Mouse (Mus musculus) MEL (cell line): ENCODE results near the gene Vangl1. TPM values are rescaled to one million over a fixed set of nuclear protein-coding genes. Genes with fewer than 3 reads are reported as not detected.
A peak's percentile ranks its signal among the peaks of the same experiment; 100 is the strongest.

ENCODE experiments used
- DNase-seq: peaks from one replicate; pipeline ENCODE4 v3.0.0; 2011; ENCODE audit warnings: low read depth, low spot score
- H3K27ac ChIP-seq: 2 replicates; pipeline ENCODE4 v1.5.1; 2012; ENCODE audit warnings: low read depth, mild to moderate bottlenecking, control low read depth, low read length, moderate library complexity; ENCODE audit not compliant: control insufficient read depth
- H3K27me3 ChIP-seq, 2 experiments: fragments of 150-350 bp in 1 of 2; sonication (generic) in 1 of 2; 2 replicates each; pipeline ENCODE4 v1.6.1; 2012; ENCODE audit warnings: low read length in 2 of 2, mild to moderate bottlenecking in 2 of 2, improper control_type of control experiment in 1 of 2, moderate library complexity in 1 of 2; ENCODE audit not compliant: insufficient read depth in 2 of 2, control insufficient read depth in 1 of 2
- H3K36me3 ChIP-seq, 2 experiments: 2 replicates each; pipeline ENCODE4 v1.6.1; 2012 to 2014; ENCODE audit warnings: low read length in 2 of 2, improper control_type of control experiment in 1 of 2, inconsistent platforms in 1 of 2, mild to moderate bottlenecking in 1 of 2; ENCODE audit not compliant: insufficient read depth in 2 of 2, control insufficient read depth in 1 of 2
- H3K4me1 ChIP-seq, 2 experiments: fragments of 150-350 bp in 1 of 2; sonication (generic) in 1 of 2; 2 replicates each; pipeline ENCODE4 v1.6.1; 2012; ENCODE audit warnings: low read length in 2 of 2, improper control_type of control experiment in 1 of 2, mild to moderate bottlenecking in 1 of 2; ENCODE audit not compliant: insufficient read depth in 2 of 2, control insufficient read depth in 1 of 2
- H3K4me3 ChIP-seq, 2 experiments: fragments of 150-350 bp in 1 of 2; sonication (generic) in 1 of 2; 2 replicates each; pipeline ENCODE4 v1.5.1; 2012; ENCODE audit warnings: low read depth in 2 of 2, low read length in 2 of 2, mild to moderate bottlenecking in 2 of 2, moderate library complexity in 2 of 2, control low read depth in 1 of 2, improper control_type of control experiment in 1 of 2; ENCODE audit not compliant: control insufficient read depth in 1 of 2, insufficient read depth in 1 of 2
- H3K79me2 ChIP-seq: 2 replicates; pipeline ENCODE4 v1.6.1; 2012; ENCODE audit warnings: mild to moderate bottlenecking, low read length, moderate library complexity; ENCODE audit not compliant: control insufficient read depth, poor library complexity, insufficient read depth
- H3K9ac ChIP-seq: 2 replicates; pipeline ENCODE4 v1.6.1; 2012; ENCODE audit warnings: low read depth, mild to moderate bottlenecking, control low read depth, low read length, moderate library complexity; ENCODE audit not compliant: control insufficient read depth, poor library complexity, severe bottlenecking
- H3K9me3 ChIP-seq: fragments of 150-350 bp; sonication (generic); replicated peaks from 2 replicates; pipeline ENCODE4 v1.6.1; 2012; ENCODE audit warnings: mild to moderate bottlenecking, low read length, improper control_type of control experiment, moderate library complexity; ENCODE audit not compliant: insufficient read depth
- BHLHE40 ChIP-seq: IDR thresholded peaks from 2 replicates; pipeline ENCODE4 v1.6.1; 2012; ENCODE audit warnings: low read depth, mild to moderate bottlenecking, inconsistent platforms, low read length, improper control_type of control experiment, borderline replicate concordance
- CHD1 ChIP-seq: IDR thresholded peaks from 2 replicates; pipeline ENCODE4 v1.6.1; 2012; ENCODE audit warnings: low read depth, mild to moderate bottlenecking, inconsistent platforms, low read length, improper control_type of control experiment
- CHD2 ChIP-seq: IDR thresholded peaks from 2 replicates; pipeline ENCODE4 v1.6.1; 2011; ENCODE audit warnings: low read length, improper control_type of control experiment
- CTCF ChIP-seq, 3 experiments: IDR thresholded peaks in 2 of 3; conservative IDR thresholded peaks in 1 of 3; 2 replicates each; pipeline ENCODE4 v1.5.1; 2011 to 2012; ENCODE audit warnings: low read length in 3 of 3, low read depth in 2 of 3, mild to moderate bottlenecking in 2 of 3, improper control_type of control experiment in 1 of 3, inconsistent platforms in 1 of 3, mixed read lengths in 1 of 3, moderate library complexity in 1 of 3; ENCODE audit not compliant: control insufficient read depth in 1 of 3, insufficient read depth in 1 of 3, poor library complexity in 1 of 3, severe bottlenecking in 1 of 3
- E2F4 ChIP-seq: IDR thresholded peaks from 2 replicates; pipeline ENCODE4 v1.6.1; 2011; ENCODE audit warnings: low read depth, low read length, improper control_type of control experiment, borderline replicate concordance
- ELF1 ChIP-seq: IDR thresholded peaks from 2 replicates; pipeline ENCODE4 v1.6.1; 2014; ENCODE audit warnings: low read depth, mild to moderate bottlenecking, inconsistent platforms, low read length, improper control_type of control experiment, moderate library complexity
- EP300 ChIP-seq, 2 experiments: IDR thresholded peaks; 2 replicates each; pipeline ENCODE4 v1.6.1; 2011; ENCODE audit warnings: improper control_type of control experiment in 2 of 2, low read length in 2 of 2, low read depth in 1 of 2, mild to moderate bottlenecking in 1 of 2
- ETS1 ChIP-seq: IDR thresholded peaks from 2 replicates; pipeline ENCODE4 v1.6.1; 2012; ENCODE audit warnings: low read depth, mild to moderate bottlenecking, inconsistent platforms, low read length, improper control_type of control experiment, moderate library complexity
- GABPA ChIP-seq: IDR thresholded peaks from 2 replicates; pipeline ENCODE4 v1.6.1; 2012; ENCODE audit warnings: low read depth, mild to moderate bottlenecking, inconsistent platforms, low read length, improper control_type of control experiment, moderate library complexity
- GATA1 ChIP-seq: IDR thresholded peaks from 2 replicates; pipeline ENCODE4 v1.6.1; 2011; ENCODE audit warnings: low read depth, low read length, improper control_type of control experiment
- HCFC1 ChIP-seq: IDR thresholded peaks from 2 replicates; pipeline ENCODE4 v1.6.1; 2012; ENCODE audit warnings: low read depth, mild to moderate bottlenecking, inconsistent platforms, low read length, improper control_type of control experiment, moderate library complexity
- JUND ChIP-seq: IDR thresholded peaks from 2 replicates; pipeline ENCODE4 v1.6.1; 2011; ENCODE audit warnings: low read depth, mild to moderate bottlenecking, improper control_type of control experiment, low read length
- KAT2A ChIP-seq: conservative IDR thresholded peaks from 2 replicates; pipeline ENCODE4 v1.6.1; 2012; ENCODE audit warnings: low read depth, low read length, improper control_type of control experiment, inconsistent platforms
- MAFK ChIP-seq: IDR thresholded peaks from 2 replicates; pipeline ENCODE4 v1.6.1; 2011; ENCODE audit warnings: low read depth, mild to moderate bottlenecking, low read length, improper control_type of control experiment, borderline replicate concordance
- MAZ ChIP-seq: IDR thresholded peaks from 2 replicates; pipeline ENCODE4 v1.6.1; 2012; ENCODE audit warnings: low read depth, mild to moderate bottlenecking, inconsistent platforms, low read length, improper control_type of control experiment
- MXI1 ChIP-seq: IDR thresholded peaks from 2 replicates; pipeline ENCODE4 v1.6.1; 2011; ENCODE audit warnings: mild to moderate bottlenecking, low read depth, low read length, improper control_type of control experiment
- NELFE ChIP-seq: IDR thresholded peaks from 2 replicates; pipeline ENCODE4 v1.6.1; 2011; ENCODE audit warnings: low read depth, low read length, improper control_type of control experiment
- NRF1 ChIP-seq: IDR thresholded peaks from 2 replicates; pipeline ENCODE4 v1.6.1; 2014; ENCODE audit warnings: low read depth, mild to moderate bottlenecking, inconsistent platforms, low read length, improper control_type of control experiment, moderate library complexity; ENCODE audit not compliant: poor library complexity, insufficient read depth, severe bottlenecking
- POLR2A ChIP-seq, 2 experiments: IDR thresholded peaks; 2 replicates each; pipeline ENCODE4 v1.6.1; 2011 to 2012; ENCODE audit warnings: low read length in 2 of 2, mild to moderate bottlenecking in 2 of 2, control low read depth in 1 of 2, improper control_type of control experiment in 1 of 2, low read depth in 1 of 2, moderate library complexity in 1 of 2; ENCODE audit not compliant: control insufficient read depth in 1 of 2, insufficient read depth in 1 of 2, poor library complexity in 1 of 2
- POLR2AphosphoS5 ChIP-seq: IDR thresholded peaks from 2 replicates; pipeline ENCODE4 v1.6.1; 2012; ENCODE audit warnings: low read depth, borderline replicate concordance, mild to moderate bottlenecking, inconsistent platforms, low read length, moderate library complexity, mixed read lengths
- RCOR1 ChIP-seq: IDR thresholded peaks from 2 replicates; pipeline ENCODE4 v1.6.1; 2012; ENCODE audit warnings: low read depth, mild to moderate bottlenecking, inconsistent platforms, low read length, improper control_type of control experiment
- SMC3 ChIP-seq: IDR thresholded peaks from 2 replicates; pipeline ENCODE4 v1.6.1; 2011; ENCODE audit warnings: low read depth, low read length, improper control_type of control experiment
- TAL1 ChIP-seq: IDR thresholded peaks from 2 replicates; pipeline ENCODE4 v1.6.1; 2012; ENCODE audit warnings: mild to moderate bottlenecking, inconsistent platforms, low read length, moderate library complexity, mixed read lengths
- TCF12 ChIP-seq: IDR thresholded peaks from 2 replicates; pipeline ENCODE4 v1.6.1; 2014; ENCODE audit warnings: low read depth, mild to moderate bottlenecking, inconsistent platforms, low read length, improper control_type of control experiment, moderate library complexity
- UBTF ChIP-seq: IDR thresholded peaks from 2 replicates; pipeline ENCODE4 v1.6.1; 2012; ENCODE audit warnings: low read depth, mild to moderate bottlenecking, inconsistent platforms, low read length, improper control_type of control experiment, moderate library complexity, borderline replicate concordance; ENCODE audit not compliant: insufficient read depth
- USF2 ChIP-seq, 2 experiments: IDR thresholded peaks; 2 replicates each; pipeline ENCODE4 v1.6.1; 2011 to 2012; ENCODE audit warnings: improper control_type of control experiment in 2 of 2, low read length in 2 of 2, borderline replicate concordance in 1 of 2, inconsistent platforms in 1 of 2, low read depth in 1 of 2, mild to moderate bottlenecking in 1 of 2; ENCODE audit not compliant: insufficient read depth in 1 of 2
- ZKSCAN1 ChIP-seq: IDR thresholded peaks from 2 replicates; pipeline ENCODE4 v1.6.1; 2012; ENCODE audit warnings: low read depth, mild to moderate bottlenecking, inconsistent platforms, low read length, improper control_type of control experiment, moderate library complexity
- polyA plus RNA-seq, 2 experiments: library from polyadenylated mRNA; stranded (reverse) in 1 of 2; unstranded in 1 of 2; fragments of >175 nt in 1 of 2; fragments of >200 nt in 1 of 2; gene quantifications; 2 replicates each; pipeline versions ENCODE4 v1.2.1 to v1.2.4; 2012; ENCODE audit warnings: low replicate concordance in 2 of 2, low read depth in 1 of 2; ENCODE audit not compliant: insufficient read length in 2 of 2, insufficient read depth in 1 of 2, missing spikeins in 1 of 2
- total RNA-seq: library from RNA; depleted of rRNA; stranded (reverse); fragments of 300-350 nt; gene quantifications from 2 replicates; pipeline ENCODE4 v1.2.3, GENCODE M21; 2012

Gene Vangl1
- total and polyA plus RNA-seq, 3 experiments, result 6.5 to 15.1 TPM; not detected in 1

GRCm38 (mm10) chr3:102167555-102168210 lies 36.8 kb downstream of the Vangl1 start:
- Histone ChIP-seq H3K36me3 (peaks cover 0 to 33% of the 10 kb centered on the region in 2 experiments; a peak in 2 of 4 replicates), H3K27ac (peak overlapping the region; percentile 35; the same call in 1 of the 2 replicates), H3K4me3 (no peak overlapping the region), H3K27me3 (no peaks in the 10 kb centered on the region), H3K9ac (no peak overlapping the region), H3K9me3 (no peaks in the 10 kb centered on the region), H3K79me2 (peaks cover 2% of the 10 kb centered on the region; the same call in 1 of the 2 replicates), H3K4me1 (peaks cover 6 to 33% of the 10 kb centered on the region in 2 experiments)
- no peak for TF ChIP-seq USF2 (IDR thresholded peaks at IDR 0.05; ENCODE audit: borderline replicate concordance in 1 of 2, insufficient read depth in 1 of 2, low read depth in 1 of 2, low read length in 2 of 2)
- TF ChIP-seq TCF12, result 0 out of 2 replicates have a peak, but pooled peaks have one; percentile 13
- 0 out of 4 replicates have a peak, but pooled peaks of 1 of the 2 experiments have one; percentile 8 for TF ChIP-seq EP300 (IDR thresholded peaks at IDR 0.05; ENCODE audit: low read depth in 1 of 2, low read length in 2 of 2)
- TF ChIP-seq NRF1, result no peak
- no peak for TF ChIP-seq CTCF (IDR thresholded peaks at IDR 0.05 in 2 of 3, conservative IDR thresholded peaks at IDR 0.05 in 1 of 3; ENCODE audit: control insufficient read depth in 1 of 3, insufficient read depth in 1 of 3, low read depth in 2 of 3, low read length in 3 of 3, poor library complexity in 1 of 3, severe bottlenecking in 1 of 3)
- TF ChIP-seq CHD1, result no peak
- TF ChIP-seq HCFC1, result no peak
- no peak for TF ChIP-seq POLR2A (IDR thresholded peaks at IDR 0.05; ENCODE audit: control insufficient read depth in 1 of 2, insufficient read depth in 1 of 2, low read depth in 1 of 2, low read length in 2 of 2, poor library complexity in 1 of 2)
- peak; percentile 46 for TF ChIP-seq TAL1
- no peak for TF ChIP-seq ELF1
- TF ChIP-seq MXI1, result no peak
- peak; percentile 33; the same call in 1 of the 2 replicates for TF ChIP-seq GATA1
- TF ChIP-seq E2F4, result no peak
- no peak for TF ChIP-seq POLR2AphosphoS5
- no peak for TF ChIP-seq BHLHE40
- TF ChIP-seq RCOR1, result no peak
- TF ChIP-seq JUND, result no peak
- TF ChIP-seq NELFE, result no peak
- no peak for TF ChIP-seq UBTF
- peak; percentile 34 for DNase-seq

GRCm38 (mm10) chr3:102166794-102167193 lies 37.7 kb downstream of the Vangl1 start:
- H3K27me3 ChIP-seq, result no peaks in the 10 kb centered on the region
- no peak overlapping the region for H3K4me3 ChIP-seq
- no peaks in the 10 kb centered on the region for H3K9me3 ChIP-seq
- peaks cover 6 to 37% of the 10 kb centered on the region in 2 experiments for H3K4me1 ChIP-seq
- no peak for DNase-seq
- H3K79me2 ChIP-seq, result peaks cover 2% of the 10 kb centered on the region; the same call in 1 of the 2 replicates
- no peak overlapping the region for H3K27ac ChIP-seq
- no peak overlapping the region for H3K9ac ChIP-seq
- H3K36me3 ChIP-seq, result peaks cover 0 to 37% of the 10 kb centered on the region in 2 experiments; a peak in 2 of 4 replicates
- TF ChIP-seq CHD2 (no peak), MAZ (no peak), SMC3 (no peak), ZKSCAN1 (no peak), RCOR1 (no peak), POLR2AphosphoS5 (no peak), JUND (no peak), GABPA (no peak), NRF1 (no peak), UBTF (no peak), EP300 (IDR thresholded peaks at IDR 0.05; ENCODE audit: low read depth in 1 of 2, low read length in 2 of 2) (no peak), ETS1 (no peak), KAT2A (no peak), MAFK (no peak), CHD1 (no peak)
- TF ChIP-seq, all 39 proteins: peak for 0
